Mouse (Mus musculus): ENCODE results near the gene Ankrd55. TPM values are rescaled to one million over a fixed set of nuclear protein-coding genes. Genes with fewer than 3 reads are reported as not detected.
A peak's percentile ranks its signal among the peaks of the same experiment; 100 is the strongest.

The Ankrd55 gene
- polyA plus RNA-seq, 1 experiment from 2014 or later, result 0.49 TPM

- Histone ChIP-seq H3K4me1 (peaks cover 24% of the 10 kb centered on the region), H3K27ac (replicated peaks) (peak overlapping the region; percentile 66), H3K9me3 (no peaks in the 10 kb centered on the region), H3K27me3 (replicated peaks; ENCODE audit: low read depth, poor library complexity, severe bottlenecking) (no peaks in the 10 kb centered on the region), H3K36me3 (replicated peaks) (no peaks in the 10 kb centered on the region), H3K4me3 (no peak overlapping the region; the same call in 1 of the 2 replicates)
- WGBS, result 51% methylated on average over 8 of the region's 8 CpGs
- peak; percentile 36 for DNase-seq (ENCODE audit: low spot score)
Measured at GRCm38 (mm10) chr13:112330919-112331681, 42.8 kb downstream of the Ankrd55 start.

DNA sequence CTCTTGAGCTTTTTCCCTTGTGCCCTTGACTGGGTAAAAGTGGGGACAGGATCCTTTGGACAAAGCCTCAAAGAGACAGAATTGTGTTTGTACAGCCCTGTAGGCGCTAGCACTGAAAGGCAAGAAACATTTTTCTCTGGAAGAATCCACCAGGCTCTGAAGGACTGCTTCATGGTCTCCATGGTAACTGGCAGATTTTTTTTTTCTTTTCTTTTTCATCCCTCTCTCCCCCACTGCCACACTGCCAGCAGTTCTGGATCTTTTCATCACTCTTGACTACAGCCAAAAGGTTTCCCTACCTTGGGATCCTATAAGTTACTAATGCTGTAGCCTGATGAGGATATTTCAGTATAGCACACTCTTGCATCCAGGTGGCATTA, 43.4 kb downstream of the Ankrd55 start:
- WGBS, result 54% methylated on average over 1 of the region's 1 CpGs
- H3K4me1 ChIP-seq, result peaks cover 24% of the 10 kb centered on the region
- no peak overlapping the region; the same call in 1 of the 2 replicates for H3K4me3 ChIP-seq
- H3K36me3 ChIP-seq (replicated peaks), result no peaks in the 10 kb centered on the region
- peak overlapping the region; percentile 66 for H3K27ac ChIP-seq (replicated peaks)
- H3K9me3 ChIP-seq, result no peaks in the 10 kb centered on the region
- no peaks in the 10 kb centered on the region for H3K27me3 ChIP-seq (replicated peaks; ENCODE audit: low read depth, poor library complexity, severe bottlenecking)
- DNase-seq (ENCODE audit: low spot score), result no peak

DNA sequence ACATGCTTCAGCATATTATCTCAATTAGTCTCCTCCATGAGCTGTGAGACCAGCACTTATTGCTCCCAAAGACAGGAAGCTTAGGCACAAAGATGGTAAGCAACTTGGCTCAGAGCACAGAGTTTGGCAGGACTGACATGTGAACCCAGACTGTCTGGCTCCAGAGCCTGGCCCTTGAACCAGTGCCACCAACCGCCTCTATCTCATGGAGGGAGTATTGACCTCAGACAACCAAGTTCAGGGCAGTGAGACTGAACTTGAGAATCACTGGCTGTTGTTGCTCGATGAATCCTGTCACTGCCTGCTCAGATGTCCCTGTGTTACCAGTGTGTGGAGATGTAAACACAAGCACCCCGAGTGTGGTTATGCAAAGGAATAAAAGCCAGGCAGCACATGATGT, 47.3 kb downstream of the Ankrd55 start:
- no peaks in the 10 kb centered on the region for H3K27me3 ChIP-seq (replicated peaks; ENCODE audit: low read depth, poor library complexity, severe bottlenecking)
- H3K9me3 ChIP-seq, result no peaks in the 10 kb centered on the region
- peaks cover 28% of the 10 kb centered on the region for H3K4me1 ChIP-seq
- WGBS, result 90% methylated on average over 3 of the region's 3 CpGs
- no peak for DNase-seq (ENCODE audit: low spot score)
- no peak overlapping the region for H3K27ac ChIP-seq (replicated peaks)
- H3K4me3 ChIP-seq, result no peak overlapping the region
- no peaks in the 10 kb centered on the region for H3K36me3 ChIP-seq (replicated peaks)

- DNase-seq (ENCODE audit: low spot score), result no peak
Measured at GRCm38 (mm10) chr13:112337146-112337545, 48.9 kb downstream of the Ankrd55 start.

GRCm38 (mm10) chr13:112340205-112340604, 52.0 kb downstream of the Ankrd55 start:
- Histone ChIP-seq H3K4me1 (peaks cover 17% of the 10 kb centered on the region), H3K9me3 (no peaks in the 10 kb centered on the region), H3K36me3 (replicated peaks) (no peaks in the 10 kb centered on the region), H3K27me3 (replicated peaks; ENCODE audit: low read depth, poor library complexity, severe bottlenecking) (no peaks in the 10 kb centered on the region), H3K4me3 (no peak overlapping the region), H3K27ac (replicated peaks) (no peak overlapping the region)
- 80% methylated on average over 8 of the region's 8 CpGs for WGBS
- no peak for DNase-seq (ENCODE audit: low spot score)

More at GRCm38 (mm10) chr13:112337146-112337545, 48.9 kb downstream of the Ankrd55 start:
- Histone ChIP-seq H3K27ac (replicated peaks) (no peak overlapping the region), H3K27me3 (replicated peaks; ENCODE audit: low read depth, poor library complexity, severe bottlenecking) (no peaks in the 10 kb centered on the region), H3K36me3 (replicated peaks) (no peaks in the 10 kb centered on the region), H3K9me3 (no peaks in the 10 kb centered on the region), H3K4me3 (no peak overlapping the region), H3K4me1 (peaks cover 12% of the 10 kb centered on the region)
- 94% methylated on average over 9 of the region's 9 CpGs for WGBS

GRCm38 (mm10) chr13:112340761-112341160, 52.5 kb downstream of the Ankrd55 start:
- H3K4me1 ChIP-seq, result peaks cover 19% of the 10 kb centered on the region
- no peak overlapping the region for H3K27ac ChIP-seq (replicated peaks)
- H3K27me3 ChIP-seq (replicated peaks; ENCODE audit: low read depth, poor library complexity, severe bottlenecking), result no peaks in the 10 kb centered on the region
- DNase-seq (ENCODE audit: low spot score), result no peak
- H3K4me3 ChIP-seq, result no peak overlapping the region
- no peaks in the 10 kb centered on the region for H3K36me3 ChIP-seq (replicated peaks)
- WGBS, result 85% methylated on average over 6 of the region's 6 CpGs
- H3K9me3 ChIP-seq, result no peaks in the 10 kb centered on the region

DNA sequence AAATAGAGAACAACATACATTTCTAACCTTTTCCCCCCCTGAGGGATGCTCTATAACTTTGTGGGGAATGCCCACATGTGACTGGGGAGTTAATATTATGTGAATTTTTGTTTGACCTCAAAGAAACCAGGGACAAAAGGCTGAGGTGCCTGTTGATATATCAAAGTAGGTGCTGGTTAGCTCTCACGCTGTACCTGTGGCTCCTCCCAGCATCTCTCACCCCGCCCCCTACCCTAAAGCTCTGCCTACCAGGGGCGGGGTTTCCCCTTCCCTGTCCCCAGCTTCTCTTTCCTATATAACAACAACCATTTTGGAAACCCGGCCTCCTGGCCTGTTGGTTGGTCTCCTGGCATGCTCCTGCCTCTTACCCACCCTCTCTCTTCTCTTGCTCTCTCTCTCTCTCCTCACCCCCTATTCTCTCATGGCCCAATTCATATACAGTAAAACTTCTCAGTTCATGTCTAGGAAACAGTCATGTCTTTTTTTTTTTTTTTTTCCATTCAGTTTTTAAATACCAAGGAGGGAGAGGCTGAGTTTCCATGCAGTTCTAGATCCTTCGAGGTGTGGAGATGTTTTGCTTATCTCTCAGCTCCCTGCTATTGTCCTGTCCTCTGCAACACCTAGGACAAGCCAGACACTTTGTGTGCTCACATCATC, 54.8 kb downstream of the Ankrd55 start:
- Histone ChIP-seq H3K36me3 (replicated peaks) (no peaks in the 10 kb centered on the region), H3K4me1 (peaks cover 42% of the 10 kb centered on the region), H3K27ac (replicated peaks) (no peak overlapping the region), H3K27me3 (replicated peaks; ENCODE audit: low read depth, poor library complexity, severe bottlenecking) (no peaks in the 10 kb centered on the region), H3K4me3 (no peak overlapping the region), H3K9me3 (no peaks in the 10 kb centered on the region)
- DNase-seq (ENCODE audit: low spot score), result no peak
- WGBS, result 67% methylated on average over 5 of the region's 5 CpGs

DNA sequence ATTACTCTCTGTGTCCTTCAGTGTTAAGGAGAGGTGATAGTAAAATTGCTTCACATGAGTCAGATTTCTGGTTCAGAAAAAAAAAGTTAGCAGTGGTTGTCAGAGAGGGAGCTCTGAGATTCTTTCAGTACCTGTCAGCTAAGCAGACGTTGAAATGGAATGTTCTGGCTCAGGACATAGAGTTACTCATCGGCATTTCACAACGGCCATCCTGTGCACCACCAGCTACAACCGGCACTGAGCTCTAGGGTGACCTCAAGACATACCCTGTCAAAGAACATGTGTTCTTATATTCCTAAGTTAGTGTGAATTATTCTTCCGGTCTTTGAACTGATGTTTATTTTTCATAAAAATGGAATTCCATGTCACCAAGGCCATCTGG, 55.4 kb downstream of the Ankrd55 start:
- Histone ChIP-seq H3K9me3 (no peaks in the 10 kb centered on the region), H3K36me3 (replicated peaks) (no peaks in the 10 kb centered on the region), H3K4me3 (no peak overlapping the region), H3K4me1 (peaks cover 44% of the 10 kb centered on the region), H3K27ac (replicated peaks) (no peak overlapping the region), H3K27me3 (replicated peaks; ENCODE audit: low read depth, poor library complexity, severe bottlenecking) (no peaks in the 10 kb centered on the region)
- 85% methylated on average over 5 of the region's 5 CpGs for WGBS
- no peak for DNase-seq (ENCODE audit: low spot score)

GRCm38 (mm10) chr13:112344270-112344864, 56.1 kb downstream of the Ankrd55 start:
- Histone ChIP-seq H3K36me3 (replicated peaks) (no peaks in the 10 kb centered on the region), H3K4me1 (peaks cover 44% of the 10 kb centered on the region), H3K27ac (replicated peaks) (peak overlapping the region; percentile 57; the same call in 1 of the 2 replicates), H3K9me3 (no peaks in the 10 kb centered on the region), H3K27me3 (replicated peaks; ENCODE audit: low read depth, poor library complexity, severe bottlenecking) (no peaks in the 10 kb centered on the region), H3K4me3 (no peak overlapping the region)
- 80% methylated on average over 8 of the region's 8 CpGs for WGBS
- no peak for DNase-seq (ENCODE audit: low spot score)

DNA sequence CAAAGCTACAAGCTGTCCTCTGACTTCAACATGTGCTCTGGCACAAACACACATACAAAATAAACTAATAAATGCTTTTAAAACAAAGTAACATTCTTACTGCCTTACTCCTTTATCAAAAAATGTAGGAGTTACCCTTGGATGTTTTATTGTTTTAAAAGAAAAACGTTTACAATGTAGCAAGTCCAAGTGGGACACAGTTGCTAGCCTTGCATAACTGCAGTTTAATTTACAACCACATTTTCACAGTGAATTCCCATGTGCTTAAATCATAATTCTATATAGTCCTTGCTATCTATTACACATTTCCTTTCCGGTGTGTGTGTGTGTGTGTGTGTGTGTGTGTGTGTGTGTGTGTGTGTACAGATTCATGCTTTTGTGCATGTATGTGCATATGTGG, 57.3 kb downstream of the Ankrd55 start:
- no peaks in the 10 kb centered on the region for H3K9me3 ChIP-seq
- WGBS, result 76% methylated on average over 2 of the region's 2 CpGs

GRCm38 (mm10) chr13:112346031-112346430, 57.8 kb downstream of the Ankrd55 start:
- DNase-seq (ENCODE audit: low spot score), result no peak
- H3K27me3 ChIP-seq (replicated peaks; ENCODE audit: low read depth, poor library complexity, severe bottlenecking), result no peaks in the 10 kb centered on the region
- H3K9me3 ChIP-seq, result no peaks in the 10 kb centered on the region
- 79% methylated on average over 11 of the region's 11 CpGs for WGBS
- no peaks in the 10 kb centered on the region for H3K36me3 ChIP-seq (replicated peaks)
- peaks cover 39% of the 10 kb centered on the region for H3K4me1 ChIP-seq
- peak overlapping the region; percentile 81 for H3K27ac ChIP-seq (replicated peaks)
- no peak overlapping the region for H3K4me3 ChIP-seq

More for the DNA sequence above, 57.3 kb downstream of the Ankrd55 start:
- H3K4me1 ChIP-seq, result peaks cover 39% of the 10 kb centered on the region
- no peak overlapping the region for H3K4me3 ChIP-seq
- no peak for DNase-seq (ENCODE audit: low spot score)
- H3K36me3 ChIP-seq (replicated peaks), result no peaks in the 10 kb centered on the region
- H3K27me3 ChIP-seq (replicated peaks; ENCODE audit: low read depth, poor library complexity, severe bottlenecking), result no peaks in the 10 kb centered on the region
- H3K27ac ChIP-seq (replicated peaks), result peak overlapping the region; percentile 81

- Histone ChIP-seq H3K36me3 (replicated peaks) (no peaks in the 10 kb centered on the region), H3K4me1 (peaks cover 41% of the 10 kb centered on the region), H3K27ac (replicated peaks) (peak overlapping the region; percentile 81), H3K27me3 (replicated peaks; ENCODE audit: low read depth, poor library complexity, severe bottlenecking) (no peaks in the 10 kb centered on the region), H3K4me3 (no peak overlapping the region), H3K9me3 (no peaks in the 10 kb centered on the region)
- WGBS, result 30% methylated on average over 7 of the region's 7 CpGs
- DNase-seq (ENCODE audit: low spot score), result peak; percentile 67
Measured at GRCm38 (mm10) chr13:112346659-112347142, 58.5 kb downstream of the Ankrd55 start.

All from embryonic facial prominence, embryonic 10.5 days (tissue).